Mouse (Mus musculus) embryonic fibroblast, embryonic 13.5 days (primary cell): Measurements from ENCODE around the gene Vmn2r12. TPM values are rescaled to one million over a fixed set of nuclear protein-coding genes. Genes with fewer than 3 reads are reported as not detected.
"Not testable (repeated sequence)": the region's sequence is repeated elsewhere in the genome, so short reads cannot be mapped to it uniquely, and the experiment has no call there.

ENCODE experiments used
- H3K27ac ChIP-seq: 2 replicates; pipeline ENCODE4 v1.5.1; 2012; ENCODE audit warnings: low read length, control low read depth, inconsistent platforms; ENCODE audit not compliant: insufficient read depth
- H3K4me1 ChIP-seq: 2 replicates; pipeline ENCODE4 v1.6.1; 2011; ENCODE audit warnings: low read length; ENCODE audit not compliant: control insufficient read depth, insufficient read depth
- H3K4me3 ChIP-seq: 2 replicates; pipeline ENCODE4 v1.5.1; 2011; ENCODE audit warnings: mild to moderate bottlenecking, control low read depth, low read length; ENCODE audit not compliant: insufficient read depth
- CTCF ChIP-seq: IDR thresholded peaks from 2 replicates; pipeline ENCODE4 v1.5.1; 2011; ENCODE audit warnings: mild to moderate bottlenecking, control low read depth, low read length, moderate library complexity, borderline replicate concordance; ENCODE audit not compliant: insufficient read depth
- POLR2A ChIP-seq: IDR thresholded peaks from 2 replicates; pipeline ENCODE4 v1.6.1; 2011; ENCODE audit warnings: low read depth, mild to moderate bottlenecking, control low read depth, low read length, moderate library complexity
- polyA plus RNA-seq: library from polyadenylated mRNA; stranded (reverse); fragments of >200 nt; gene quantifications from 2 replicates; pipeline ENCODE4 v1.2.4, GENCODE M21; 2011; ENCODE audit warnings: low read depth; ENCODE audit not compliant: missing spikeins, insufficient read length

The Vmn2r12 gene
- polyA plus RNA-seq, result not detected in 2 replicates

DNA sequence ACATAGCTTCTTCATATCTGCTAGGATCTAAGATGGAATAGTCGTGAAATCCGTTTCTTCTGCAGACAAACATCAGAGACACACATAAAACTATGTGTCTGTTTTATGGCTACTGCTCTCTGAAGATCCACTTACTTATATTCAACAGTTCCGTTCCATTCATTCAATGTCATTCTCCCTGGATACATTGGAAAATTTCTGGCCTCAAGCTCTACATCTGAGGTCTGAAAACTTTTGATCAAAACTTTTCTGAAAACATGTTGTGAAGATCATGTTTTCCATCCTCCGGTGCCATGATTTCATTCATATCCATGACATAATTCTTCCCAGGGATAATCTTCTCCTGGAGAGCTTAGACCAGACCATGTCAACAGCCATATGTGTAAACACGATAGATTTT lies at the start of gene Vmn2r12:
TSS of gene Vmn2r12 (minus strand) at position 101 of the 400 bp plus-strand sequence.
- not testable (repeated sequence) for H3K4me1 ChIP-seq, H3K27ac ChIP-seq, H3K4me3 ChIP-seq

DNA sequence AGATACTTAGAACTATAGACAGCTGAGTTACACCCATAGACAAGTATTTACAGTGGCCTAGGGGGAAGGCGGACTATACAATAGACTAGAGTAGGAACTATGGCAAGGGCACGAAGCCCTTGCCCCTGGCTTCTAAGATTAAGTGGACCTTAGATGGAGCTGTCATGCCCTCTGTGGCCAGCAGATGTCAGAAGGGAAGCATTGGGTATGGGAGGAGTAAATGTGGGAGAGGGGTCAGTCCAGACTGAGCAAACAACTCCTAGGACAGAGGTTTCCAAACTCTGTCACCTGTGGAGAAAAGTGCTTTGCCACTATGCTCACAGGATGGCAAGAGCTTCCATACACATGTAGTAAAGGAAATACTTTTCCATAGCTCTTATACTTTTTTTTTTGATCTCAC lies 41.8 kb upstream of the Vmn2r12 start:
- Histone ChIP-seq H3K27ac (no peak overlapping the region), H3K4me1 (no peaks in the 10 kb centered on the region), H3K4me3 (no peak overlapping the region)
- TF ChIP-seq POLR2A (no peak), CTCF (no peak)

DNA sequence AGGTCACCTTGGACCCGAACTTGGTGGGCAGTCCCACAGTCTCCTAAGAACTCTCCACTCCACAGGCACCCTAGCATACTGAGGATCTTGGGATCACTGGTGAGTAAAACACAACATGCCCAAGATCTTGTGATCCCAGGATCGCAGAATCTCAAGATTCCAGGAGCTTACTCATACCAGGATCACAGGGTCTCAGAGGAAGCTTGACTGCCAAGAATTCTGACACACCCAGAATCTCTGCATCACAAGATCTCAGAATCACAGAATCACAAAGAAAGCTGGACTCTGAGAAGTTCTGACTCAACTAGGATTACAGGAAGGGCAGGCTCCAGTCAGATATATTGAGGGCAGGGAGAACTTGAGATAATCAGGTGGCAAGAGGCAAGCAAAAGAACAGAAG lies 39.0 kb upstream of the Vmn2r12 start:
- no peaks in the 10 kb centered on the region for H3K4me1 ChIP-seq
- TF ChIP-seq CTCF, result no peak
- H3K4me3 ChIP-seq, result no peak overlapping the region
- H3K27ac ChIP-seq, result no peak overlapping the region

DNA sequence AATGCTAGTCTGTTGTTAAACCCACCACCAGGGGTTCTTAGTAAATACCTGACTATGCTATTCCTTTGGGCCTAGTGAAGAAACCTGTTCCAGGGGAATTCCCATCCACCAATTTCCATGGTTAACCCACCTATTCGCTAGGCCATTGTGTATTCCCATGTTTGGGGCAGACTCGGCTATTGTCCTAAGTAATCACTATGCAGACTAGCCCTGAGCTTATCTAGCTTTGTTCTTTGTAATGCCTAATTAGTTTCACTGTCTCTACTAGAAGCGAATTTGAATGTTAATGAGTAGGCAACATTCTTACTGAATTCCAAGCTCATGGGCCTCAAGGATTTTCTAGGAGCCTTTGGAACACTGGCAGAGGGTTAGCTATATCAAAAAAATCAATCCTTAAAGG lies 1.3 kb downstream of the Vmn2r12 start:
- H3K27ac ChIP-seq, H3K4me3 ChIP-seq, H3K4me1 ChIP-seq: not testable (repeated sequence)

DNA sequence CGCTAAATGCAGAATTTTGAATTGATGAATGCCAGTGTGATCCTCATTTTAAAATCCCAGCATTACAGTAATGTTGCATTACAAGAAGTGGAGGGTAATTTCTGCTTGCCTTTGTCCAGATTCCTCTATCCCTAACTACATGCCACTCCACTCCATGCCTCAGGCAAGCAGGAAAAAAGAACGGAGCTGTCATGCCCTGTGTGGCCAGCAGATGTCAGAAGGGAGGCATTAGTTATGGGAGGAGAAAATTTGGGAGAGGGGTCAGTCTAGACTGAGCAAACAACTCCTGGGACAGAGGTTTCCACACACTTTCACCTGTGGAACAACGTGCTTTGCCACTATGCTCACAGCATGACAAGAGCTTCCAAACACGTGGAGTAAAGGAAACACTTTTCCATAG lies 25.7 kb downstream of the Vmn2r12 start:
- not testable (repeated sequence) for H3K4me3 ChIP-seq, H3K27ac ChIP-seq, H3K4me1 ChIP-seq

DNA sequence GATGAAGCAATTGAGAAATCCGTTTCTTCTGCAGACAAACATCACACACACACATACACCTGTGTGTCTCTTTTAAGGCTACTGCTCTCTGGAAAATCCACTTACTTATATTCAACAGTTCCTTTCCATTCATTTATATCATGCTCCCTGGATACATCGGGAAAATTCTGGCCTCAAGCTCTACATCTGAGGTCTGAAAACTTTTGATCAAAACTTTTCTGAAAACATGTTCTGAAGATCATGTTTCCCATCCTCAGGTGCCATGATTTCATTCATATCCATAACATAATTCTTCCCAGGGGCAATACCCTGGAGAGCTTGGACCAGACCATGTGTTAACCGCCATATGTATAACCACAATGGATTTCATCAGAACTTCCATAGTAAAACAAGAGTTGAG lies 38.3 kb downstream of the Vmn2r12 start, which contains the start of gene Vmn2r11:
TSS of gene Vmn2r11 (minus strand) at position 101 of the 400 bp plus-strand sequence.
- not testable (repeated sequence) for H3K27ac ChIP-seq, H3K4me3 ChIP-seq, H3K4me1 ChIP-seq

DNA sequence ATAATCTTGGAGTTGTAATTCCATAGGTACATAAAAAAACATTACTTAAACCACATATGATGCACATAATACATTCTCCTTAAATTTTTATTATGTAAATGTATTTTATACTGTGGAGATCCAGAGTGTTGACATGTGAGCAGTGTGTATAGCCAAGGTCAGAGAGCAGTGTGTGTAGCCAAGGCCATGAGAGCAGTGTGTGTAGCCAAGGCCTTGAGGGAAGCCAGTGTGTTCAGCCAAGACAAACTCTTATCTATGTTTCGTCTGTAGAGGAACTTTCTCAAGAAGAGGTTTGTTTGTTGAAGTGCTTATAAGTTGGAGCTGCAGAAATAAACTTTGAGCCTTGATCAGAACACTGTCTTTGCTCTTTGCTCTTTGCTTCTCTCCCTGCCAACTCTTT lies 42.5 kb downstream of the Vmn2r12 start:
- Histone ChIP-seq H3K4me1 (no peaks in the 10 kb centered on the region), H3K4me3 (no peak overlapping the region)
- TF ChIP-seq CTCF, result no peak
- no peak for TF ChIP-seq POLR2A

More for the DNA sequence above, 42.5 kb downstream of the Vmn2r12 start:
- no peak overlapping the region for H3K27ac ChIP-seq

Other genes starting within 250 kb of the Vmn2r12 start
- not detected in 2 replicates for gene Vmn2r9, start 245.3 kb downstream of the Vmn2r12 start, polyA plus RNA-seq
- not detected in 2 replicates for gene Vmn2r10, start 91.4 kb downstream of the Vmn2r12 start, polyA plus RNA-seq
- not detected in 2 replicates for gene Vmn2r11, start 38.4 kb downstream of the Vmn2r12 start, polyA plus RNA-seq
- gene Vmn2r13, start 94.2 kb upstream of the Vmn2r12 start, polyA plus RNA-seq, result not detected in 2 replicates
- gene Vmn2r14, start 126.8 kb upstream of the Vmn2r12 start, polyA plus RNA-seq, result not detected in 2 replicates
- not detected in 2 replicates for gene Vmn2r15, start 199.7 kb upstream of the Vmn2r12 start, polyA plus RNA-seq
- not detected in 2 replicates for gene Vmn2r16, start 232.2 kb upstream of the Vmn2r12 start, polyA plus RNA-seq